Mouse (Mus musculus) hindbrain, embryonic 16.5 days (tissue): ENCODE data around the gene Aldh1l2. TPM values are rescaled to one million over a fixed set of nuclear protein-coding genes. Genes with fewer than 3 reads are reported as not detected.

Experiments
- ATAC-seq: fragments of 200-750 bp; cut with Nextera tagmentation; 2 replicates; pipeline ENCODE4 v1.8.0; 2017; ENCODE audit warnings: moderate TSS enrichment, moderate library complexity
- H3K27ac ChIP-seq: fragments of 300-500 bp; sonication (generic); 2 replicates; pipeline ENCODE4 v1.5.1; 2014; ENCODE audit warnings: low read depth, mild to moderate bottlenecking, control low read depth, low read length, moderate library complexity
- H3K27me3 ChIP-seq: fragments of 300-500 bp; sonication (generic); replicated peaks from 2 replicates; pipeline ENCODE4 v1.6.1; 2014; ENCODE audit warnings: low read length; ENCODE audit not compliant: control insufficient read depth, insufficient read depth
- H3K36me3 ChIP-seq: fragments of 300-500 bp; sonication (generic); 2 replicates; pipeline ENCODE4 v1.6.1; 2014; ENCODE audit warnings: mild to moderate bottlenecking, low read length, moderate library complexity, mixed read lengths; ENCODE audit not compliant: control insufficient read depth, insufficient read depth
- H3K4me1 ChIP-seq: fragments of 300-500 bp; sonication (generic); 2 replicates; pipeline ENCODE4 v1.6.1; 2014; ENCODE audit warnings: low read depth, low read length; ENCODE audit not compliant: control insufficient read depth, insufficient read depth
- H3K4me2 ChIP-seq: fragments of 300-500 bp; sonication (generic); 2 replicates; pipeline ENCODE4 v1.6.1; 2014; ENCODE audit warnings: mild to moderate bottlenecking, low read length, control low read depth, moderate library complexity
- H3K4me3 ChIP-seq: fragments of 300-500 bp; sonication (generic); 2 replicates; pipeline ENCODE4 v1.5.1; 2014; ENCODE audit warnings: mild to moderate bottlenecking, low read length, control low read depth, moderate library complexity
- H3K9ac ChIP-seq: fragments of 300-500 bp; sonication (generic); 2 replicates; pipeline ENCODE4 v1.6.1; 2014; ENCODE audit warnings: low read depth, mild to moderate bottlenecking, control low read depth, low read length, moderate library complexity
- H3K9me3 ChIP-seq: fragments of 300-500 bp; sonication (generic); 2 replicates; pipeline ENCODE4 v1.6.1; 2014; ENCODE audit warnings: mild to moderate bottlenecking, low read length, moderate library complexity; ENCODE audit not compliant: control insufficient read depth
- WGBS: fragments of 180-500 bp; shearing (Covaris S2); extraction: QIAGEN DNeasy Blood & Tissue Kit; methylation state at CpG from one replicate; pipeline ENCODE4 v1.1.7; 2014; 5-methylcytosine and 5-hydroxymethylcytosine counted together
- polyA plus RNA-seq: library from polyadenylated mRNA; unstranded; fragments of >200 nt; fragmentation: Nextera tagmentation; extraction: Ambion mirVana; gene quantifications from 2 replicates; pipeline ENCODE4 v1.2.1, GENCODE M21; 2015

Aldh1l2 gene
- polyA plus RNA-seq, result 11.9 and 14.6 TPM in 2 replicates

DNA sequence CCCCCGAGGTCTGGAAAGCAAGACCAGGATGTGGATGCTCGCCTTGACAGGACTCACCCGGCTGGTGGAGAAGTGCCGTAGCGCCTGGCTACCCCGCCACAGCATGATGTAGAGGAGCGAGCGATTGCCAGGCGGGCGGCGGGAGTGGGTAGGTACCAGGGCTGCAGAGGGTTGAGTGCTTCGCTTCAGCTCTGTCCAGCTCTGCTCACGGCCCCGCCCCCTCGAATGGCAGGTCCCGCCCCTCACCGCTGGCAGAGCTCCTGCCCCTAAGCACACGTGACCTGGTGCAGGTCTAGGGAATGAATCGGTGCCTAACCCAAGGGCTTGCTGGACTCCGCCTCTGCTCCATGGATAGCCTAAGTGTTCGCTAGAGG lies at the start of gene Aldh1l2:
TSS of gene Aldh1l2 (minus strand) at position 231 of the 374 bp plus-strand sequence.
- no peaks in the 10 kb centered on the region; the same call in 1 of the 2 replicates for H3K27me3 ChIP-seq
- under 1% methylated on average over 21 of the region's 21 CpGs for WGBS
- H3K27ac ChIP-seq, result peak within 1 kb of the TSS; percentile 74
- peak within 1 kb of the TSS; percentile 57 for H3K4me3 ChIP-seq
- no peaks in the 10 kb centered on the region for H3K36me3 ChIP-seq
- ATAC-seq, result peak; percentile 96
- H3K9me3 ChIP-seq, result no peaks in the 10 kb centered on the region
- H3K9ac ChIP-seq, result peak within 1 kb of the TSS; percentile 79
- H3K4me2 ChIP-seq, result peak within 1 kb of the TSS; percentile 69
- H3K4me1 ChIP-seq, result peaks cover 8% of the 10 kb centered on the region

DNA sequence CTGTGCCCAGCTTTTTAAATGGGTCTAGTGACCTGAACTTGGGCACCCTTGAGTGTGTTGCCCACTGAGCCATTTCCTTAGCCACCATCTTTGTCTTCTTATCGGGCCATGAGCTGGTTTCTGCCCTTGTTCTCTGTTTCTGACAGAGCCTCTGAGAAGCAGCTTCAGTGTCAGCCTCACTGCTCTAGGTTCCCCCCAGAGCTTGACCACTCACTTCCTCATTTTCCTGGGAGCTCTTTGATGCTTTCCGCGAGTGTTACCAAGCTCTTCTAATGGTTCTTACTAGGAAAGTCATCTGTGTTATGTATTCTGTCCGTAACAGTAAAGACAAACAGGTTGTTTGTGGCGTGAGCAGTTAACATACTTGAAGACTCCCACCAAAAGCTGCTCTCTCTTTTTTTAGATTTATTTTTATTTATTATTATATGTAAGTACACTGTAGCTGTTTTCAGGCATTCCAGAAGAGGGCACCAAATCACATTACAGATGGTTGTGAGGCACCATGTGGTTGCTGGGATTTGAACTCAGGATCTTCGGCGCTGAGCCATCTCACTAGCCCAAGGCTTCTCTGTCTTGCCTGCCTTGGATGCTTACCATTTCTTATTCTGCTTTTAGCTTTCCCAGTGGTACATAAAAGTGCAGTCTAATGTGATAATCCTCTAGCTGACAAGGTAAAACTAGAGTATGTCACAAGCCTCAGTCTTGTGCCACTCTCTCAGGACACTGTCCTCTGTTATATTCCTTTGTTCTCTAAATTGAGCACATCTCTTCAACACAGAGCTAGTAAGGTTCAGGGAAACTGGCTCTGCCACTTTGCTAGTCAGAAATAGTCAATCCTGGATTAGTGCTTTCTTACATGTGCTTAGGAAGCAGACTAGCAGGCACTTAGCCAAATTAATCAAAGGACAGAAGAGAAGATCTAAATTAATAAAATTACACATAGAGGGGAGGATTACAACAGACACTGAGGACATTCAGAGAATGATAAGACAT lies 31.8 kb upstream of the Aldh1l2 start:
- Histone ChIP-seq H3K4me1 (no peaks in the 10 kb centered on the region), H3K27me3 (no peaks in the 10 kb centered on the region), H3K36me3 (peaks cover 35% of the 10 kb centered on the region), H3K9ac (no peak overlapping the region), H3K27ac (no peak overlapping the region), H3K4me3 (no peak overlapping the region), H3K4me2 (no peak overlapping the region), H3K9me3 (no peaks in the 10 kb centered on the region)
- WGBS, result 94% methylated on average over 7 of the region's 7 CpGs
- no peak for ATAC-seq

DNA sequence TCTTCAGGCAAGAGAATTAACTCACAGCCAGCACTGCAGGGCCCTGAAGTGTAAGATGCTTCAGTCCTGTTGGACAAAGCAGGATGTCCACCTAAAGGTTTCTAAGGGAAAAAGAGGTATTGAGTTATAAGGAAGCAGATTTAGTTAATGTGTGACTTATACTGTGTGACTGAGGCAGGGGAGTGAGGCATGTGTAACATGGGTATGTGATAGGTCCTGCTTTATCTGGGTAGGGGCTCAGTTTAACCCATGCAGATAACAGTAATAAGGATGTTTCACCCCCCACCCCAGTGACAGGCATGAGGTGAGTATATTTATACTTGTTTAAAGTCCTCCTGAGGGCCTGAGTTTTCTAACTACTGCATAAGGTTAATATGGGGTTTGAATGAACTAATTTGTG lies 29.1 kb upstream of the Aldh1l2 start:
- Histone ChIP-seq H3K27ac (no peak overlapping the region), H3K27me3 (no peaks in the 10 kb centered on the region), H3K4me2 (no peak overlapping the region), H3K9me3 (no peaks in the 10 kb centered on the region), H3K4me3 (no peak overlapping the region), H3K9ac (no peak overlapping the region), H3K4me1 (no peaks in the 10 kb centered on the region), H3K36me3 (peaks cover 41% of the 10 kb centered on the region)
- no peak for ATAC-seq

DNA sequence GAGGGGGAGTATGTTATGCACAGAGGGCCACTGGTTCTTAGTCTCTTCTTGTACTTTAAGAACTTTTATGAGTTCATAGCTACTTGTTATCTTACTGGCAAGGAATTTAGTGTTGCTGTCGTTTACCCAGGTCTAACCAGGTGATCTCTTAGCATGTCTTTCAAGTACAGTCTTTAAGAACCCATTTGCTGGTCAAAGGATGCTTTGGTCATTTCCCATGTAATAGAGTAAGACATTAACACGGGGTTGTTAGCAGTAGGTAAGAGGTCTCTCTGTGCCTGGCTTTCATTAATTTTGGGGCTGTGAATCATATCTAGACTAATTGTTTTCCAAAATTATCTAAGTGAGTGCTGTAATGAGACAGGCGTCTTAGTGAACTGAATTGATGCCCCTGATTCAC lies 11.4 kb upstream of the Aldh1l2 start:
- no peaks in the 10 kb centered on the region for H3K9me3 ChIP-seq
- H3K9ac ChIP-seq, result no peak overlapping the region
- H3K4me3 ChIP-seq, result no peak overlapping the region
- no peak for ATAC-seq
- no peak overlapping the region for H3K27ac ChIP-seq
- no peaks in the 10 kb centered on the region for H3K27me3 ChIP-seq
- peak overlapping the region; percentile 65 for H3K4me2 ChIP-seq
- peaks cover 6% of the 10 kb centered on the region for H3K36me3 ChIP-seq
- 73% methylated on average over 3 of the region's 3 CpGs for WGBS
- H3K4me1 ChIP-seq, result peaks cover 11% of the 10 kb centered on the region

DNA sequence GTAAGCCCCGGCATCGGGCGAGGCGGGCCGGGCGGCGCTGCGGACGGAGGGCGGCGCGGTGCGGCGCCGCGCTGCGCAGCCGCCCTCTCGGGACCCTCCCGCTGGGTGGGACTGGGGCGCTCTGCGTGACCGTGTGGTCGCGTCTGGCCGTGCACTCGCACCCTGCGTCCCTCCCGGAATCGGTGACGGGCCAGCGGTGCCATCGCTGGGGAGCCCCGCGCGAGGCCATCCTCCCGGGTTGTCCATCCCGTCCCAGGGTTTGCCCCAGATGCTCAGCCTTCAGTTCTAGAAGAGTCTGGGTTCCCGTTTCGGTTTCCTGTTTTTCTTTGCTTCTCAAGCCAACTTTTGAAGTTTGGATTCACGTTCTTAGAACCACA lies 10.2 kb upstream of the Aldh1l2 start:
- WGBS, result under 1% methylated on average over 26 of the region's 41 CpGs
- Histone ChIP-seq H3K36me3 (peaks cover 2% of the 10 kb centered on the region; the same call in 1 of the 2 replicates), H3K4me3 (peak overlapping the region; percentile 95), H3K4me2 (peak overlapping the region; percentile 65), H3K27me3 (no peaks in the 10 kb centered on the region), H3K9me3 (no peaks in the 10 kb centered on the region), H3K27ac (peak overlapping the region; percentile 96), H3K9ac (peak overlapping the region; percentile 95), H3K4me1 (peaks cover 11% of the 10 kb centered on the region)
- ATAC-seq, result peak; percentile 94

DNA sequence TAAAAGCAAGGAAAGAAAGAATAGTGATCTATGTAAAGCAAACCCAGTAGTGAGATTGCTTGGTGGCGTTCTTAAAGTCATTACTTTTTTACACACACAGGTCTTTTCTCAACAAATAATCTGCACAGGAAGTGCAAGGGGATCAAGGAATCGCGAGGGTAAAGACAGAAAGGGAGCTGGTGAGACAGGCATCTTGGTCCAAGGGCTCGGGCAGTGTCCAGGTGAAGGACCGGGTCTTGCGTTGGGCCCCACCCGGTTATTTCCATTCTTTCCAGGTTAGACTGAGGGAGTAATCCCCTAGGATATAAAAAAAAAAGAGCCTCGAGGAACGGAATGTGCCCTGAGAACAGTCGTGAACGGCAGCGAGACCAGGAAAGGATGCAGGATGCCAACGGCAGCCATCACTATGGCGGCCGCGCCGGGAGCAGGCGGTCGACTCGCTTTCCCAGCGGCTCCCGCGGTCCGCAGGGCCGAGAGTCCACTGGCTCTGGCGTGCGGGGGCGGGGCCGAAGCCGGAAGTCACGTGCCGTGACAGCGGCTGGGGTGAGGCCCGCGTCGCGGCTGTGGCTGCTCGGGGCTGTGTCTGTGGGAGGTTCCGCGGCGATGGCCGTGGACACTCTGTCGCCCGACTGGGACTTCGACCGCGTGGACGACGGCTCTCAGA lies 9.6 kb upstream of the Aldh1l2 start, which contains the start of gene Washc4:
TSS of gene Washc4 (plus strand) at position 314 of the 664 bp plus-strand sequence.
- 3% methylated on average over 39 of the region's 49 CpGs for WGBS
- Histone ChIP-seq H3K4me3 (peak within 1 kb of the TSS; percentile 95), H3K4me1 (peaks cover 11% of the 10 kb centered on the region), H3K27me3 (no peaks in the 10 kb centered on the region), H3K27ac (peak within 1 kb of the TSS; percentile 96), H3K36me3 (peaks cover 2% of the 10 kb centered on the region; the same call in 1 of the 2 replicates), H3K9ac (peak within 1 kb of the TSS; percentile 95), H3K4me2 (peak within 1 kb of the TSS; percentile 65), H3K9me3 (no peaks in the 10 kb centered on the region)
- ATAC-seq, result peak; percentile 99

DNA sequence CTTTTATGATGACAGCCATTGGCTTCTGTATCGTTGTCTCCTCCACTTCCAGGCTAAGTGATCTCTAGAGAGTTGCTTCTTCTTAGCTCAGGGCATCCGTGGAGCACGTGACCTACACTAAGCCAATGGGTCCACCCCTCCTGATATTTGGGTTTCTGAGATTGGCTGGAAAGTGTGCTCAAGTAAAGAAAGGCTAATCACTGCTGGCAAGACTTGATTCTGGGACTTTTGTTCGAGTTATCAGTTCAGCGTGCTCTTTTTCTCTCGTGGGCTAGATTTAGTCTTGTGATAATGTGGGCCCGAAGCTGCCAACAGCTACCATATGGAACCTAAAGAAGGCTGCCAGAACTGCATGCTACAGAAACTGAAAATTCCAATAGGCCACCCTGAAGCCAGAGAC lies 8.3 kb upstream of the Aldh1l2 start:
- H3K4me3 ChIP-seq, result no peak overlapping the region

DNA sequence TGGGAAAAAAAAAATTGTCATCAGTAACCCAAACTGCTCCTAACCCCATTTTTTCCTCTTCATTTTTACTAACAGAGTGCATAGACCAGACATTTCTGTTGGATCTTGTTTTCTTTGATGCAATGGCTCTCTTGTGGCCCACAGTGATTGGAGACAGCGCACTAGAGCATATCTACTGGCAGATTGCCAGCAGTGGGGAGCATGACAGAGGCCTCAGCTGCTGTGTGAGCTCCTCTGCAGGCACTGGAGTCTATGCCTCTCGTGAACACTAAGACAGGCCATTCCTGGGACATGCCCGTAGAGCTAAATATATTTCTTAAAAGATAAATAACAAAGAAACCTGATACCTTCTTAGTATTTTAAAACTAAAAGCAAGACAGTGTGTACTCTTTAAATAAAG lies 6.2 kb upstream of the Aldh1l2 start:
- ATAC-seq, result no peak
- no peaks in the 10 kb centered on the region for H3K36me3 ChIP-seq
- no peak overlapping the region for H3K4me3 ChIP-seq
- no peak overlapping the region for H3K4me2 ChIP-seq
- no peak overlapping the region for H3K27ac ChIP-seq
- peaks cover 6% of the 10 kb centered on the region for H3K4me1 ChIP-seq
- H3K9me3 ChIP-seq, result no peaks in the 10 kb centered on the region
- WGBS, result 32% methylated on average over 3 of the region's 3 CpGs
- H3K27me3 ChIP-seq, result no peaks in the 10 kb centered on the region; the same call in 1 of the 2 replicates
- H3K9ac ChIP-seq, result no peak overlapping the region

More for the DNA sequence above, 8.3 kb upstream of the Aldh1l2 start:
- H3K9ac ChIP-seq, result no peak overlapping the region
- H3K9me3 ChIP-seq, result no peaks in the 10 kb centered on the region
- H3K27ac ChIP-seq, result no peak overlapping the region
- WGBS, result 82% methylated on average over 7 of the region's 7 CpGs
- peaks cover 11% of the 10 kb centered on the region for H3K4me1 ChIP-seq
- H3K36me3 ChIP-seq, result no peaks in the 10 kb centered on the region
- no peak for ATAC-seq
- no peak overlapping the region for H3K4me2 ChIP-seq
- no peaks in the 10 kb centered on the region for H3K27me3 ChIP-seq
